Mouse (Mus musculus) small intestine, adult 2 months (tissue): ENCODE measurements at regions not wholly inside any gene's neighbourhood (a gene's known extent, or its start where the extent isn't known, plus 50 kb on each side); places are given as distances from the start of the nearest gene placed in this dataset.

Experiments used
- H3K27ac ChIP-seq: fragments of 200-500 bp; 2 replicates; pipeline ENCODE4 v1.5.1; 2012; ENCODE audit warnings: low read depth, low read length, control low read depth, inconsistent platforms; ENCODE audit not compliant: insufficient read depth
- H3K27me3 ChIP-seq: fragments of 200-500 bp; 2 replicates; pipeline ENCODE4 v1.6.1; 2012; ENCODE audit warnings: mild to moderate bottlenecking, moderate library complexity, low read length, inconsistent platforms; ENCODE audit not compliant: control insufficient read depth, insufficient read depth
- H3K36me3 ChIP-seq: fragments of 200-500 bp; 2 replicates; pipeline ENCODE4 v1.6.1; 2012; ENCODE audit warnings: mild to moderate bottlenecking, low read length, control low read depth, inconsistent platforms; ENCODE audit not compliant: control insufficient read depth, insufficient read depth
- H3K4me1 ChIP-seq: fragments of 200-500 bp; 2 replicates; pipeline ENCODE4 v1.6.1; 2012; ENCODE audit warnings: low read length, inconsistent platforms, mixed read lengths; ENCODE audit not compliant: control insufficient read depth, insufficient read depth, insufficient read length
- H3K4me3 ChIP-seq: fragments of 200-500 bp; 2 replicates; pipeline ENCODE4 v1.5.1; 2012; ENCODE audit warnings: low read depth, mild to moderate bottlenecking, control low read depth, inconsistent platforms, low read length, moderate library complexity
- CTCF ChIP-seq: fragments of 200-500 bp; IDR thresholded peaks from 2 replicates; pipeline ENCODE4 v1.5.1; 2012; ENCODE audit warnings: low read depth, mild to moderate bottlenecking, control low read depth, inconsistent platforms, low read length, moderate library complexity, mixed read lengths; ENCODE audit not compliant: insufficient replicate concordance, insufficient read length; ENCODE audit errors: extremely low read depth
- POLR2A ChIP-seq: fragments of 200-500 bp; IDR thresholded peaks from 2 replicates; pipeline ENCODE4 v1.6.1; 2012; ENCODE audit warnings: low read depth, mild to moderate bottlenecking, control low read depth, inconsistent platforms, low read length, moderate library complexity
- WGBS: fragments of 180-500 bp; shearing (Covaris S2); methylation state at CpG from one replicate; pipeline ENCODE4 v1.1.7; 2018; 5-methylcytosine and 5-hydroxymethylcytosine counted together

- 76% methylated on average over 7 of the region's 7 CpGs for WGBS
- Histone ChIP-seq H3K27me3 (no peaks in the 10 kb centered on the region; the same call in 1 of the 2 replicates), H3K4me3 (no peak overlapping the region), H3K27ac (no peak overlapping the region), H3K36me3 (no peaks in the 10 kb centered on the region), H3K4me1 (no peaks in the 10 kb centered on the region)
- TF ChIP-seq POLR2A (no peak), CTCF (no peak)
Observed at GRCm38 (mm10) chr2:10965224-10965623, 206.7 kb upstream of the Prkcq start.

DNA sequence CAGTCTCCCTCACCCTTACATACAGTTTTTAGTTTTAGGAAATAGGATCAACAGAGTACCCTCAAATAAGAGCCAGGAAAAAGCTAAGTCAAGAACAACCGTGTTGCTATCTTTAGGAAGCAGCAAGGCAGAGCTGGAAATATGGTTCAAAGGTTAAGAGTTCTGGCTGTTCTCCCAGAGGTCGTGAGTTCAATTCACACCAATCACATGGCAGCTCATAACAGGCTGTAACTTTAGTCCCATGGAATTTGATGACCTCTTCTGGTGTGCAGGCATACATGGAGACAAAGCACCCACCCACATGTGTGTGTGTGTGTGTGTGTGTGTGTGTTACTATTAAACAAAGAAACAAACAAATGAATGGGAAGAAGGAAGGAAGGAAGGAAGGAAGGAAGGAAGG, 205.0 kb upstream of the Prkcq start:
- Histone ChIP-seq H3K27ac (no peak overlapping the region), H3K4me3 (no peak overlapping the region), H3K27me3 (no peaks in the 10 kb centered on the region; the same call in 1 of the 2 replicates), H3K36me3 (no peaks in the 10 kb centered on the region), H3K4me1 (no peaks in the 10 kb centered on the region)
- TF ChIP-seq CTCF (no peak), POLR2A (no peak)
- 42% methylated on average over 2 of the region's 2 CpGs for WGBS

- Histone ChIP-seq H3K4me3 (no peak overlapping the region), H3K36me3 (no peaks in the 10 kb centered on the region), H3K4me1 (no peaks in the 10 kb centered on the region), H3K27ac (no peak overlapping the region), H3K27me3 (no peaks in the 10 kb centered on the region; the same call in 1 of the 2 replicates)
- TF ChIP-seq POLR2A (no peak), CTCF (no peak)
- WGBS = 81% methylated on average over 10 of the region's 10 CpGs
Observed at GRCm38 (mm10) chr2:10969111-10969689, 202.7 kb upstream of the Prkcq start.

DNA sequence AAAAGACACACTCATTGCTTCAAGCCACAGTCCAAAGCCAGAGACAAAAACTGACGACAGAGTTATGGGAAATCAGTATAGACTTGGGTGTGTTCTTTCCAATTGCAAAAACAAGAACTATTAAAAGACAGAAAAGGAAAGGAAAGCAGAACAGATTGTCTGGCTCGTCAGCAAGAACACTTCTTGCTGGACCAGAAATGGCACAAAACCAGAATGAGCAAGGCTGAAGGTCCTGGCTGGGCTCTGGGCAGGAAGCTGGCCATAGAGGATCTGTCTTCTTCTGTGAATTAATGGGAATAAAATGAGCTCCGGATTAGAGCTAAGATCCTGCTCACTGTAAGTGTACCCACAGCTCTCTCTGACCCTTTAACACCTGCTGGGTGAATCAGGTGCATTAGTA, 199.9 kb upstream of the Prkcq start:
- TF ChIP-seq POLR2A (no peak), CTCF (no peak)
- WGBS = 49% methylated on average over 3 of the region's 3 CpGs
- Histone ChIP-seq H3K27me3 (no peaks in the 10 kb centered on the region; the same call in 1 of the 2 replicates), H3K4me3 (no peak overlapping the region), H3K36me3 (no peaks in the 10 kb centered on the region), H3K4me1 (no peaks in the 10 kb centered on the region), H3K27ac (no peak overlapping the region)

DNA sequence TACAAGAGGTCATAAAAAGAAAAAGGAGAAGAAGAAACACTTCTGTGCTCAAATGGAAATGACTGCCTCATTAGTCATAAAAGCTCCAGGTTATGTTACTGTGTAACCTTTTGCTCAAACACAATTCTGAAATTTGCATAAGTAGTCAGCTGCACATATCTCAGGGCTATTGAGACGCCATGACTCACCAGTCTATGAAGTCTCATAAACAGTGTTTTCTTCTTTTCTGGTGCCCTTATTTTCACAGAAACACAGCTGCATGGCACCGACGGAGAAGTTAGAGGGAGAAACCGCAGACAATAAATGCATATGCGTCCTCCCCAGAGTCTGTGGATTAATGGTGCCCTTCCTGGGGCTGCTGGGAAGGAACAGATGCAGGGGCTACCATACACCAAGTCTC, 193.1 kb upstream of the Prkcq start:
- H3K36me3 ChIP-seq = no peaks in the 10 kb centered on the region
- WGBS = 61% methylated on average over 5 of the region's 5 CpGs
- H3K27ac ChIP-seq = no peak overlapping the region
- TF ChIP-seq CTCF (no peak), POLR2A (no peak)
- H3K4me1 ChIP-seq = no peaks in the 10 kb centered on the region
- no peak overlapping the region for H3K4me3 ChIP-seq
- H3K27me3 ChIP-seq = no peaks in the 10 kb centered on the region

DNA sequence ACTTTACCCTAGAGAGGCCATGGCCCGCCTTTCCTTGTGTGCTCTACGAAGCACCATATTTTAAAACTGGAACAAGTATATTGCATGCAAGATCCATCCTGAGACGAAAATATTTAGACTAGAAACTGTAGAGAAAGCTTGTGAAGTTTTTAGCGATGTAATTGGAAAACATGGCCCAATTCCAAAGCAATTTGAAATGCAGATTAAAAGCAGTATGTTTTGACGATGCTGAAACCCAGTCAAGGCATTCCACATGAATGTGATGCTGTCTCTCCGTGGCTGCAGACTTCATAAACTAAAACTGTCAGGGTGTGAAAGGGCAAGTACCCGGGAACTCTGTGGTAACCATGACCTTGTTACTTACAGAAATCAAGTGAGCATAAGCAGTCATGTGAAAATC, 185.8 kb upstream of the Prkcq start:
- H3K4me3 ChIP-seq = no peak overlapping the region
- H3K27me3 ChIP-seq = no peaks in the 10 kb centered on the region
- WGBS = 66% methylated on average over 7 of the region's 7 CpGs
- H3K4me1 ChIP-seq = no peaks in the 10 kb centered on the region
- TF ChIP-seq POLR2A = no peak
- no peak for TF ChIP-seq CTCF
- H3K27ac ChIP-seq = no peak overlapping the region
- no peaks in the 10 kb centered on the region for H3K36me3 ChIP-seq

DNA sequence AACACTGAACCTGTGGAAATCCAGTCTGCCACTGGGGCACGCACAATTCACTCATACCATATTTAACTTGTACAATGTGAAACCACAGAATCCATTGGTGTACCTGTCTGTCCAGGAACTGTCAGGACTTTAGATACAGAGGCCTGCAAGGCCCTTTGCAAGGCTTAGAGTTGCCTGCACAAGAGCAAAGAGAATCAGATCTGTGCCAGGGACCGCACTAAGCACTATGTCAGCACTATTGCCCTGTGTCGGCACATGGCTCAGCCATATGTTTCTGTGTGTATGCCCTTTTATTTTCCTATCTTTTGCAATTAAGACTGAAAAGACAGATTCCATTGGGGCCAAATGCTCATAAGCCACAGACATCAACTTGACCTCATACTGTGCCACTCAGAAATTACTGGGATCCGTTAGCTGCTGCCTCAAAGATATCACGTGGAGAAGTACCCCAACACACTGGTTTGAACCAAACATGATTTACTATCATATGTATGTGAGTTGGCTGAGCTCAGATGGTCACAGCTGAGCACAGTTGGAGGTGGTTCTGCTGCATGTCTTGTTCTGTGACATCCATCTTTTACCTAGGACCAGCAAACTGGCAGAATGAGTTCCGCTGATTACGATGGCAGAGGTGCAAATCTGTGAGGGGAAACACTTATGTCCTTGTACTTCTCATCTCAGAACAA, 181.7 kb upstream of the Prkcq start:
- Histone ChIP-seq H3K4me1 (no peaks in the 10 kb centered on the region), H3K27ac (no peak overlapping the region), H3K27me3 (no peaks in the 10 kb centered on the region), H3K36me3 (no peaks in the 10 kb centered on the region), H3K4me3 (no peak overlapping the region)
- TF ChIP-seq CTCF = no peak
- 90% methylated on average over 7 of the region's 7 CpGs for WGBS
